Mouse (Mus musculus) adrenal gland, postnatal 10 days (tissue): ENCODE results near the gene Krt71. TPM values are rescaled to one million over a fixed set of nuclear protein-coding genes. Genes with fewer than 3 reads are reported as not detected.
"Not testable (repeated sequence)": the region's sequence is repeated elsewhere in the genome, so short reads cannot be mapped to it uniquely, and the experiment has no call there.

Experiments
- DNase-seq: peaks from one replicate; pipeline ENCODE4 v3.0.0; 2021; ENCODE audit warnings: mixed read lengths
- long read RNA-seq, 2 experiments: library from polyadenylated mRNA; stranded (forward); transcript quantifications; one replicate each; pipeline ENCODE4 v2.0.0; 2021
- total RNA-seq, 2 experiments: library from RNA; stranded (reverse); gene quantifications; 2 replicates each; pipeline ENCODE4 v1.2.3; 2021

Krt71 gene
- not detected for total RNA-seq
- long read RNA-seq, experiment 1: 0 reads
- long read RNA-seq, experiment 2: 0 reads

GRCm38 (mm10) chr15:101742711-101743110, at the start of gene Krt71:
Gene Krt71 (minus strand): TSS chr15:101743109.
- no peak for DNase-seq

- DNase-seq: no peak
These were observed 48.0 kb upstream of the Krt71 start for GRCm38 (mm10) chr15:101790867-101791266.

- no peak for DNase-seq
These were observed 43.5 kb upstream of the Krt71 start, which contains the start of gene Krt72 for GRCm38 (mm10) chr15:101786360-101786759. Gene Krt72 (minus strand): TSS chr15:101786460.

- DNase-seq: peak; percentile 17
These were observed 30.5 kb upstream of the Krt71 start for GRCm38 (mm10) chr15:101773420-101773819.

- peak; percentile 92 for DNase-seq
These were observed 29.8 kb upstream of the Krt71 start for GRCm38 (mm10) chr15:101772711-101773081.

- DNase-seq: peak; percentile 44
These were observed 29.3 kb upstream of the Krt71 start for GRCm38 (mm10) chr15:101772080-101772710.

- DNase-seq: no peak
These were observed 27.3 kb upstream of the Krt71 start for GRCm38 (mm10) chr15:101770226-101770625.

GRCm38 (mm10) chr15:101737786-101738185, 5.1 kb downstream of the Krt71 start:
- no peak for DNase-seq

- no peak for DNase-seq
These were observed 12.3 kb downstream of the Krt71 start for GRCm38 (mm10) chr15:101730653-101731052.

GRCm38 (mm10) chr15:101724686-101725085, 18.2 kb downstream of the Krt71 start:
- no peak for DNase-seq

- no peak for DNase-seq
These were observed 27.1 kb downstream of the Krt71 start for GRCm38 (mm10) chr15:101715831-101716230.

GRCm38 (mm10) chr15:101714356-101714755, 28.6 kb downstream of the Krt71 start:
- DNase-seq: no peak

GRCm38 (mm10) chr15:101713731-101714130, 29.2 kb downstream of the Krt71 start:
- DNase-seq: no peak

- no peak for DNase-seq
These were observed 30.2 kb downstream of the Krt71 start, which contains the start of gene Krt5 for GRCm38 (mm10) chr15:101712720-101713119. Gene Krt5 (minus strand): TSS chr15:101712898.

GRCm38 (mm10) chr15:101708683-101709082, 34.2 kb downstream of the Krt71 start:
- DNase-seq: no peak

GRCm38 (mm10) chr15:101707454-101707853, 35.5 kb downstream of the Krt71 start:
- DNase-seq: no peak

- DNase-seq: no peak
These were observed 38.8 kb downstream of the Krt71 start for GRCm38 (mm10) chr15:101704066-101704465.

- no peak for DNase-seq
These were observed 40.5 kb downstream of the Krt71 start for GRCm38 (mm10) chr15:101702380-101702779.

- no peak for DNase-seq
These were observed 43.0 kb downstream of the Krt71 start for GRCm38 (mm10) chr15:101699866-101700265.

GRCm38 (mm10) chr15:101699192-101699591, 43.7 kb downstream of the Krt71 start:
- no peak for DNase-seq

- DNase-seq: no peak
These were observed 45.4 kb downstream of the Krt71 start for GRCm38 (mm10) chr15:101697326-101698188.

- no peak for DNase-seq
These were observed 48.7 kb downstream of the Krt71 start, which contains the start of gene Krt6a for GRCm38 (mm10) chr15:101694207-101694606. Gene Krt6a (minus strand): TSS chr15:101694307.

GRCm38 (mm10) chr15:101690460-101690859, 52.4 kb downstream of the Krt71 start:
- not testable (repeated sequence) for DNase-seq
